Mouse (Mus musculus) heart, postnatal 4 days (tissue): Measurements from ENCODE around the gene Atg2a. TPM values are rescaled to one million over a fixed set of nuclear protein-coding genes. Genes with fewer than 3 reads are reported as not detected.
"Not testable (repeated sequence)": the region's sequence is repeated elsewhere in the genome, so short reads cannot be mapped to it uniquely, and the experiment has no call there.

Source experiments
- DNase-seq: peaks from one replicate; pipeline ENCODE4 v3.0.0; 2021
- microRNA-seq, 2 experiments: library from miRNA; unstranded; fragments of <30 nt; microRNA quantifications; one replicate each; pipeline ENCODE4 v1.2.0; 2021 to 2022
- total RNA-seq, 2 experiments: library from RNA; stranded (reverse); gene quantifications; 2 replicates each; pipeline ENCODE4 v1.2.3; 2021

Gene Atg2a
- total RNA-seq, 2 experiments from 2014 or later, result 15.9 to 16.2 TPM

DNA sequence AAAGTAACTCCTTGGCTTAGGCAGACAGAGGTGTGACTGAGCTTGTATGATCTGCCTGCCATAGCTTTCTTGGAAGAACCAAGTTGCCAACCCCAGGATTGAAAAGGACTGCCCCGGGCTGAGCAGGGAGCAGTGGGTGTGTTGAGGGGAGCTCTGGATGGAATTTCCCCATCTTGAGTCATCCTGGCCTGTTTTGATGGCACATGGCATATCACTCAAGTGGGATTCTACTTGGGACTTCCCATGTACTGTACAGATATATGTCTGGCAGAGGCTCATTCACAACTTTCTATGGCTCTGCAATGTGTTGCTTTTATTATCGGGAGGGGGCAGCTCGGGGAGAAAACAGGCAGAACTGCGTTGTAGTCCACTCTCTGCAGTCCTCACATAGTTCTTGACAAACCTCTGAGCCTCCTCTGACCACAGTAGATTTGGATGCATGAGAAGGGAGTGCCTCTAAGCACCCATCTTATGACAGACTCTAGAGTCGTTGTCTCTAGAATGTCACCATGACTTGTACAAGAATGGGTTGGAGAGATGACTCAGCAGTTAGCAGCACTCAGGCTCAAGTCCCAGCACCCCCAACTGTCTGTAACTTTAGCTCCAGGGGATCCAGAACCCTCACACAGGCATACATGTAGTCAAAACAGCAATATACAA lies 55.2 kb downstream of the Atg2a start:
- DNase-seq, result no peak

DNA sequence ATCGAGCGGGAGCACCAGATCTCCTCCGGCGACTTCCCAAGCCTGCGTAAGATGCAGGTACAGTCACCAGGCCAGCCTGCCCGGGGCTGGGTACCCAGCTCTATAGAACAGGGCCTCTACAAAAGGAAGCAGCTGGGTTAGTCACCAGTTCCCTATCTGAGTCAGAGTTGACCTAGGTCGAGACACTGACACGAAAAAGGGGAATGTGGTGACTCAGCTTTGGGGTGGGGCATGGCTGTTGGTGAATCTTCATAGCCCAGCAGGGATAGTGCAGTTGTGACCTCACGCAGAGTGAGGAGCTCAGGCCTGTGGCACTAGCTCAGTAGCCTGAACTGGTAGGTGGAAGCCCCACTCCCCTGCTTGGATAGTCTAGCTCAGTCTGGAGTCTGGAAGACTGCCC lies 56.2 kb downstream of the Atg2a start:
- DNase-seq, result no peak

DNA sequence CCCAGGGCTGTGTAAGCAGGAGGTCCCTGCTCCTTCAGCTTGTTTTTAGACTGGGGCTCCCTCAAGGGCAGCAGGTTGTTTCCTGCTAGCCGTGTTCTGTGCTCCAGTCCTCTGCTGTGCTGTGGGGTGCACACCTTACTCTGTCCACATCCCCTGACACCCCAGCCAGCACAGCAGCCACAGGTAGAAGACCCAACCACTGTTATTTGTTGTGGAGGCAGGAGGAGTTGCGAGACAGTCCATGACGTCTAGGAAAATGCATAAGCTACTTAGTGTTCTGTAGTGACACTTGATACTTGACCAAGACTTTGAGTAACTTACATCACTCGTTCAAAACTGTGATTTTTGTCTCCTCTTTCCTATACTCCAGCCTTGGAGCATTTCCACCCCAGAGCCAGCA lies 57.5 kb downstream of the Atg2a start:
- DNase-seq, result no peak

DNA sequence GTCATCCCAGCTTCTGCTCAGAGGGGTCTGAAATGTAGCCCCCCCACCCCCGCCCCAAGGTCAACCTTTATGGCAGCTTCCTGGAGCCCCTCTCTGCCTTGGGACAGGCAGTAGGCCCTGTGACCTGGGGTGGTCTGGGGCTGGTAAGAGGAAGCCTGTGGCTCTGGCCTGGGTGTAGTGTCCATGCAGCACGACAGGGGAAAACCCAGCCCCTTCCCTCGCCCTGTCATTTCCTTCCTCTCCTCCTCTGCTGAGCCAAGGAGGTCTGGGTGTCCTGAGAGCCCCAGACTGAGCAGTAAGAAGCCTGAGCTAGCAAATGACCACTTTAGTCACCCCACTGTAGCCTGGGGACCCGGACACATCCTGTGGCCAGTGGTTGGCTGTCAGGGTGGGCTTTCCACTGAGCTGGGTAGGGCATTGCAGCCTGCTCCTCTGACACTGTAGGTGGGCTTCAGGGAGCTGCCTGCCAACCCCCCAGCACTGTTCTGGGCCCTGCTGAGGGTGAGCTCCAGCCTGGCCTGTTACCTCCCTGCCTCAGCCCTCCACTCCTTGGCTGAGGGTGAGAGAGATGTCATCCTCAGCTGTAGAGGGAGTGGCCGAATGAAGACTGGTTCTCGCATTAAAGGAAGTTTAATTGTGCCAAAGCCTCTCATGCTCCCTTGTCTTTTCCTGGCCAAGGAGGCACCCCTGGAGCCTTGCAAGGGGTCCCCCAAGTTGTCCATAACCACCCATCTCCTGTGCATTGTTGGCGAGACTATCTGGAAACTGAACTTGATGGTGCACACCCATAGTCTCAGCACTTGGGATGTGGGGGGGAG lies 58.2 kb downstream of the Atg2a start:
- no peak for DNase-seq

DNA sequence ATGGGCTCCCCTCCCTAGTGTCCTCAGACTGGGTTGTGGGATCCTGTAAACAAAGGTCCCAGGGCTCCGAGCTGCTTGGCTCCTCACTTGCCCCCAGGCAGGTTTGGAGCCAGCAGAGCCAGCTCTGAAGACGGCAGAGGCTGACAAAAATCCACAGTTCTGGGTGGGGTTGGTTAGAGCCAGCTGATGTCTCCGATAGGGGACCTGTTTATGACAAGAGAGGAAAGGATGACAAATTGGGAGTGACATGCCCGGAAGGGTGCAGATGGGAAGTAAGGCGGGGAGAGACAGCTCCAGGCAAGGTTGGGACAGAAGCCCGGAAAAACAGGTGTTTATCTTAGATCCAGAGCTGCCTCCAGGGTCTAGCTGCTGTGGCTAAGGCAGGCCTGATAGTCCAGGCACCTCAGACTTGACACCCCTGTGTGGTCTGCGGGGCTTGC lies 59.0 kb downstream of the Atg2a start:
- DNase-seq, result peak; percentile 53

DNA sequence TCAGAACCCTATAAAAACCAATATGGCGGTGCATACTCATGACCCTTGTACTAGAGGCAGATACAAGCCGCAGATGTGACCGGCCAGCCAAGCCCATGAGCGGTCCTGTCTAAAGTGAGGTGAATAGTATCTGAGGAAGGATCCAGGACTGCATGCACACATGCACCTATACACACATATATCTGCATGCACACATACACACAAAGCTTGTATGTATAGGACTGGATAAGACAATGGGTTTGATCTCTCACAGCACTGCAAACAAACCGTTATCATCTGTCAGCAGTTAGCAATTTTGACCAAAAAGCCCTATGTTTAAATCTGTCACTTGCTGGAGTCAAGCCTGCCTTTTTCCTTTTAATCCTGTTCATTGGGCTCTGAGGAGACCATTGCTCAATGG lies 60.6 kb downstream of the Atg2a start:
- DNase-seq, result no peak

DNA sequence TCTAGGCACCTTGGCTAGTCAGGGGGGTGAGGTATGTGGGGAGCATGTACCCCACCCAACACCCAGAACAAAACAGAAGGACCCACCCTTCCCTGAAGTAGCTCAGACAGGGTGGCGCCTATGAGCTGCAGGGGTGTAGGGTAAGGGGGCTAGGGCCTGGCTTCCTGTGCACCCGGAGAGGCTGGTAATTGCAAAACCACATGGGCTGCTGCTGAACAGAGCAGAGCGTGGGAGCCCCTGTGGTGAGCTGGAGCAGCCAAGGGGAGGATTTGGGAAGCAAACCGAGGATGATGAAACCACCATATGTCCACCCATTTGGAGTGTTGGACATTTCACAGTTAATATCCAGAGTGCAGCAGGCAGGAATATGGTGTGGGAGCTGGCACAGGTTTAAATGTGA lies 61.1 kb downstream of the Atg2a start:
- DNase-seq, result peak; percentile 71

DNA sequence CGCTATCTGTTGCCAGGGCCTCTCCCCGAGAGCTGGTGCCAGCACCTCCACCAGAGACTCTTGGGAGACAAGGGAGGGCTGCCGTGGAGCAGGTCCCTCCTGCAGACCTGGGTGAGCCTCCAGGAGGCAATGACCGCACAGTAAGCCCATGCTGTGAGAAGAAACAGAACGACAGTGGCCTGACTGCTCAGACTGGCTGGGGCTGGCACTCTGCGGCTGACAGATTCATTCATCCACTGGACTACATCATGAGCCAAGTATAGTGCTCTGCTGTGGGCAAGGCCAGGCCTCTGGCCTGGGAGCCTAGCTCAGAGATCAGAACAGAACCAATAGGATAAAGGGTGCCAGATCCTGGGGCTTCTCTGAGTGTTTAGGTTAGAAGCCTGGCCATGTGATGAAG lies 62.4 kb downstream of the Atg2a start:
- DNase-seq, result no peak

DNA sequence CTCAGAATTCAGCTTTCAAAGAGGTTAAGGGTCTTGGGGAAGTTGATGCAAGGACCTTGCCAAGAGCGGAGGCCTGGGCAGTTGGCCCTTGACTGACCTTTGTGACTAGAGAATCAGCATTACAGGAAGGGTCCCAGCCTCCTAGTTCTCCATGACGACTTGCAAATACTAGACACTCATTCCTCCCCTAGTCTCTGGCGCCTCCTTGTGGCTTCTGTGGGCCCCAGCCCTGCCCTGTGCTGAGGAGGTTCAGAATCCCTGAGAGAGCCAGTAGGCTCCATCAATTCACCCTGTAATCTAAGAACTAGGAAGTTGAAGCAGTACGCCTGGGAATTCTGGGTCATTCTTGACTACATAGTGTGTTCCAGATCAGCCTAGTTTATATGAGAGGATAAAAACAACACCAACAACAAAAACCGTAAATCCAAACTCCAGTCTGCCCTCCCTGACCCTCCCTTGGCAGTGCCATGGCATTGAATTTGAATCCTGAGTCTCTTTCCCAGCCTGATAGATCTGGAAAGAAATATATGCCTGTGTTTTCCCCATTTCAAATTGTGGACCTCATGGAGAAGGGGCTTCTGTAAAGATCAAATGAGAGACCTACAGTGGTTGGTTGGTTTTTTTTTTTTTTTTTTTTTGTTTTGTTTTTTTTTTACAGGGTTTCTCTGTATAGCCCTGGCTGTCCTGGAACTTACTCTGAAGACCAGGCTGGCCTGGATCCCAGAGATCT lies 63.5 kb downstream of the Atg2a start:
- peak; percentile 97 for DNase-seq

DNA sequence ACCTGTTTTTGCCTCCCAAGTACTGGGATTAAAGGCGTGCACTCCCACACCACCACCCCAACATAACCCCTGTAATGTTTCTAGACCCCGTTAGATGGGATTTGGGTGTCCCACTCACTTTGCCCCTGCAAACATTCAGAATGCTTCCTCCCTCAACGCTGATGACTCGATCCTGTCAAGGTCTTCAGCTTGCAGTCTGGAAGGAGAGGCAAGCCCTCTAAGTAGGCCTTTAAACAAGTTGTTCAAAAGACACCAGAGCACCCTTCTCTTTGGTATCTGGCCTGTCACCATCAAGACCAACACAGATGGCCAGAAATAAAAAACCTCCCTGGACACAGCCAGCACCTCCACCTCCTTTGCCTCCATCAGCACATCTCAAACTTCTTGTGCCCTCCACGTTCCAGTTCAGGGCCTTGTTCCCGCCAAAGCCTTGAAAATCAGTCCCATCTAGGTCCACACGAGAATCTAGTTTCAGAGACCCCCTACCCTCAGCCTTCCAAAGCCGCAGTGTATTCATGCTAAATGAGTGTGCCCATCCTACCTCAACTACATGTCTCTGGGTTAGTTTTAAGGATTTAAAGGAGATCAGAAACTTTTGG lies 64.1 kb downstream of the Atg2a start:
- no peak for DNase-seq

DNA sequence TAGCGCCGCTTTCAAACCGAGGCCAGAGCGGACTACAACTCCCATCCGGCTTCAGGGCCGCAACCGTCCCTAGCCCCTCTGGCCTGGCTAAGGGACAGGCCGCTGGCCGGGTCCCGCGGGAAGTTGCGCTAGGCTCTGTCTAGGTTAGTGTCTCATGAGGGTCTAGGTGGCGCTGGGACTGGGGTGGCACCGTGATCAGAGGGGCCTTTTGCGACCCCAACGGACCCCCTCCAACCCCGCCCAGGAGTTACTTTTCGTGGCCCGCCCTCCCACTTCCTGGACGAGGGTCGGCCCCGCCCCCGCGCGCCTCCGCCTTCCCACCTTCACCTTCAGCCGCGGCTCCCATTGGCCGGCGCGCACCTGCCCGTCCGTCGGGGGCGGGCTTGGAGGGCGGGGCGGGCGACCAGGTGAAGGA lies 64.7 kb downstream of the Atg2a start, which contains the start of gene Cdc42bpg:
Cdc42bpg (plus strand) TSS at position 320 of the 415 bp plus-strand sequence.
- DNase-seq, result peak; percentile 85

DNA sequence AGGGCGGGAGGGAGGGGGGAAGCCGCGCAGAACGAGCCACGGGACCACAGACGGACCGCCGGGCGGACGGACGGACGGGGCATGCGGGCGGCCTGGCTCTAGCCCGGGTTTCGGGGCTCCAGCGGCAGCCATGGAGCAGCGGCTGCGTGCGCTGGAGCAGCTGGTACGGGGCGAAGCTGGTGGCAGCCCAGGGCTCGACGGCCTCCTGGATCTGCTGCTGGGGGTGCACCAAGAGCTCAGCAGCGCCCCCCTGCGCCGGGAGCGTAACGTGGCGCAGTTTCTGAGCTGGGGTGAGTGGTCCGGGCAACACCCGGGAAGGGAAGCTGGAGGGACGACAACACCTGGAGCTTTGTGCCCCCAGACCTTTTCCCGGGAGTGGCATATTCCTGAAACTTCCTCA lies 65.1 kb downstream of the Atg2a start:
- peak; percentile 90 for DNase-seq

DNA sequence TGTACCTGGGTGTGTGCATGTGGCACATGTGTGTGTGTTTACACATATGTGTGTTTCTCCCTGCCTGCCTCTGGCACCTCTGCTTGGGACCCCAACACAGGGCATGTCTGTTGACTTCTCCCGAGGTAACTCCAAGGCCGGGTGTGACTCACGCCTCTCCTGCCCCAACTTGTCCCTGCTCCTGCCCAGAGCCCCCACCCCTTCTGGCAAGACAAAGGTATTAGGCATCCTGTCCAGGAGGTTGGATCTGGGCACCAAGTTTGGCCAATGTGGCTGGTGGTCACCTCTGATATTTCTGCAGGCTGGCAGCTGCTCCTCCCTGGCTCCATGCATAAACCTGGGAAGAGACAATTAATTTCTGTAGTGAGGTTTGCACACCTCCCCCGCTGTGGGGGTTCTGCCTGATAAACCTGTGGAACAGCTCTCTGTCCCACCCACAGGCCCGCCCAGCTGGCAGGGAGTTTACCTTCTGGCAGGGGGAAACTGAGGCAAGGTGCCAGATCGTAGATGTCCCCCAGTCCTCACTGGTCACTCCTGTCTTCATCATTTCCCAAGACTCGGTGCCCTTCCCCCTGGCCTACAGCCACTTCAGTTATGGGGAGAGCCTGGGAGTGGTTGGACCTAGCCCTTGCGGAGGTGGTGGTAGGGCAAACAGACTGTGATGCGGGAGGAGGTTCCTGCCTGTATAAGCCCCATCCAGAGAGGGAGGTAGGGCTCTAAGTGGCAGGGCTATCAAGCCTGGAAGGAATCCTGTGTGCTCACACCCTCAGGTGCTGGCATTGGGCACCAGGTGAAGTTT lies 66.5 kb downstream of the Atg2a start:
- DNase-seq, result no peak

DNA sequence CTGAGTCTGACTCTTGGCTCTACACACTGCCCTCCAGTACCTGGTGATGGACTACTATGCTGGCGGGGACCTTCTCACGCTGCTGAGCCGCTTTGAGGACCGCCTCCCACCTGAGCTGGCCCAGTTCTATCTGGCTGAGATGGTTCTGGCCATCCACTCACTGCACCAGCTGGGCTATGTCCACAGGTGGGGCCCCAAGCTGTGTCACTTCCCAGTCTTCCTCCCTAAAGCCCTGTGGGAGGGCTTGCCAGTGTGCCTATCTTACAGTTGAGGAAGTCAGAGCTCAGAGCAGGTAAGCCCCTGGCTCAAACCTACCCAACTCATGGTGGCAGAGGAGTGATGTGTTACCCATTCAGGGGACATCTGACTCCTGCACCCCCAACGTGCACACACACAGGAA lies 68.7 kb downstream of the Atg2a start:
- no peak for DNase-seq

DNA sequence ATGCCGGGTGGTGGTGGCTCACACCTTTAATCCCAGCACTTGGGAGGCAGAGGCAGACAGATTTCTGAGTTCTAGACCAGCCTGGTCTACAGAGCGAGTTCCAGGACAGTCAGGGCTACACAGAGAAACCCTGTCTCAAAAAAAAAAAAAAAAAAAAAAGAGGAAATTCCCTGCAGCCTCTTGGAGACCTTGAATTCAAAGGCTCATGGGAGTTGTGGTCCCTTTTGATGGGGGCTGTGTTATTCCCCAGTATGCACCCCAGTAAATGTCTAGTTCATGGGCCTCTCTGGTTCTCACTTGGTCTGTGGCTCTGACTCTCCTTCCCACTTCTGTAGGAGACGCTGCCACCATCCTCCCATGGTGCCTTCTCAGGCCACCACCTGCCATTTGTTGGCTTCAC lies 70.3 kb downstream of the Atg2a start:
- not testable (repeated sequence) for DNase-seq

Small RNA genes lying within 50 kb of the gene (microRNA-seq; reads per million reads assigned to microRNA genes)
- gene Mir192, result 18.6 to 23.8 reads per million in 2 experiments
- 20.0 to 43.2 reads per million in 2 experiments for gene Mir194-2

Other genes starting within 250 kb of the Atg2a start
- gene Capn1, start 225.8 kb upstream of the Atg2a start, total RNA-seq, result 10 to 100 TPM; 27.4 to 29.1 TPM
- gene Syvn1, start 195.1 kb upstream of the Atg2a start, total RNA-seq, result 10 to 100 TPM; 16.2 to 16.4 TPM
- gene Mrpl49, start 183.9 kb upstream of the Atg2a start, total RNA-seq, result 10 to 100 TPM; 37.8 to 41.7 TPM
- gene Fau, start 183.8 kb upstream of the Atg2a start, total RNA-seq, result 100 to 1,000 TPM; 802 to 870 TPM
- gene Znhit2, start 180.5 kb upstream of the Atg2a start, total RNA-seq, result 10 to 100 TPM; 16.2 to 16.7 TPM
- gene Tm7sf2, start 173.3 kb upstream of the Atg2a start, total RNA-seq, result 1 to 10 TPM; 5.0 to 5.9 TPM
- gene Vps51, start 164.4 kb upstream of the Atg2a start, total RNA-seq, result 10 to 100 TPM; 38.0 to 40.0 TPM
- not detected for gene Tmem262, start 161.6 kb upstream of the Atg2a start, total RNA-seq
- under 1 TPM in 1 of 2 experiments, not detected in 1; 0.41 TPM for gene Gm28374, start 159.4 kb upstream of the Atg2a start, total RNA-seq
- 10 to 100 TPM; 25.8 to 28.3 TPM for gene Zfpl1, start 156.7 kb upstream of the Atg2a start, total RNA-seq
- gene Cdca5, start 156.7 kb upstream of the Atg2a start, total RNA-seq, result 10 to 100 TPM; 12.8 to 14.8 TPM
- under 1 TPM; 0.60 to 0.68 TPM for gene AC131692.1, start 147.2 kb upstream of the Atg2a start, total RNA-seq
- under 1 TPM; 0.50 to 0.52 TPM for gene Naaladl1, start 135.9 kb upstream of the Atg2a start, total RNA-seq
- gene Sac3d1, start 123.0 kb upstream of the Atg2a start, total RNA-seq, result 10 to 100 TPM; 17.4 to 17.6 TPM
- gene Snx15, start 113.4 kb upstream of the Atg2a start, total RNA-seq, result 10 to 100 TPM; 13.4 to 13.7 TPM
- under 1 TPM; 0.21 to 0.38 TPM for gene Batf2, start 100.7 kb upstream of the Atg2a start, total RNA-seq
- 10 to 100 TPM; 62.3 to 62.8 TPM for gene Arl2, start 100.1 kb upstream of the Atg2a start, total RNA-seq
- gene Majin, start 57.3 kb upstream of the Atg2a start, total RNA-seq, result not detected
- not detected for gene Gpha2, start 15.3 kb upstream of the Atg2a start, total RNA-seq
- gene Ppp2r5b, start 5.8 kb upstream of the Atg2a start, total RNA-seq, result 10 to 100 TPM; 30.1 to 30.2 TPM
- gene Ehd1, start 35.1 kb downstream of the Atg2a start, total RNA-seq, result 100 to 1,000 TPM in 1 of 2 experiments, 10 to 100 TPM in 1; 97.8 to 114 TPM
- 1 to 10 TPM; 8.2 to 10.0 TPM for gene Cdc42bpg, start 64.8 kb downstream of the Atg2a start, total RNA-seq
- gene Men1, start 93.3 kb downstream of the Atg2a start, total RNA-seq, result 10 to 100 TPM; 16.6 to 18.5 TPM
- gene Map4k2, start 99.5 kb downstream of the Atg2a start, total RNA-seq, result 10 to 100 TPM; 37.5 to 42.8 TPM
- 100 to 1,000 TPM; 181 to 188 TPM for gene Sf1, start 122.0 kb downstream of the Atg2a start, total RNA-seq
- gene Pygm, start 142.7 kb downstream of the Atg2a start, total RNA-seq, result 100 to 1,000 TPM; 455 to 466 TPM
- gene Rasgrp2, start 157.7 kb downstream of the Atg2a start, total RNA-seq, result 10 to 100 TPM; 42.6 to 45.1 TPM
- 1 to 10 TPM; 3.5 to 3.7 TPM for gene Nrxn2, start 177.1 kb downstream of the Atg2a start, total RNA-seq